ENCODE assay signal across 30 mouse cellular contexts in genomic region chr3:8746037-8746436, GRCm38 (mm10).
"Had no signal": no experiment of that assay in that cellular context is flagged by ENCODE, and none has a peak within 500 bp of the region (broad histone marks: within the 10 kb centered on the region; RNA-seq: fewer than 3 reads in every experiment).

No protein-coding gene starts in this region.

- H3K9me3 ChIP-seq: heart, embryonic 10.5 days; heart, embryonic 13.5 days; heart, embryonic 15.5 days; hindbrain, embryonic 10.5 days; hindbrain, embryonic 12.5 days; hindbrain, embryonic 13.5 days; hindbrain, embryonic 15.5 days; intestine, embryonic 15.5 days; kidney, embryonic 15.5 days had no signal

- DNase-seq: heart, postnatal 10 days; heart, postnatal 14 days; heart, postnatal 36 days; heart, postnatal 4 days; kidney, adult 11 months; kidney, adult 18-20 months; kidney, adult 2 months; kidney, adult 8-10 months; kidney, adult 9 months; kidney, postnatal 10 days; kidney, postnatal 14 days; kidney, postnatal 25 days; kidney, postnatal 36 days; kidney, postnatal 4 days; layer of hippocampus, adult 9-11 months; layer of hippocampus, postnatal 36 days had no signal

- H3K27ac ChIP-seq: heart, embryonic 10.5 days; heart, embryonic 13.5 days; heart, embryonic 15.5 days; hindbrain, embryonic 10.5 days; hindbrain, embryonic 12.5 days; hindbrain, embryonic 13.5 days; hindbrain, embryonic 14.5 days; hindbrain, embryonic 15.5 days; hindbrain, postnatal 0 days; intestine, embryonic 15.5 days; kidney, embryonic 15.5 days; kidney, postnatal 0 days; layer of hippocampus, adult 2 months had no signal

- H3K9ac ChIP-seq: heart, embryonic 12.5 days; heart, embryonic 13.5 days; heart, embryonic 15.5 days; hindbrain, embryonic 12.5 days; hindbrain, embryonic 13.5 days; hindbrain, embryonic 14.5 days; hindbrain, embryonic 15.5 days; intestine, embryonic 15.5 days; kidney, embryonic 15.5 days had no signal

- H3K27me3 ChIP-seq: heart, embryonic 12.5 days; heart, embryonic 13.5 days; heart, embryonic 15.5 days; hindbrain, embryonic 12.5 days; hindbrain, embryonic 15.5 days; intestine, embryonic 15.5 days; kidney, embryonic 15.5 days had no signal

- H3K4me3 ChIP-seq: heart, embryonic 10.5 days; heart, embryonic 12.5 days; heart, embryonic 13.5 days; heart, embryonic 15.5 days; hindbrain, embryonic 10.5 days; hindbrain, embryonic 12.5 days; hindbrain, embryonic 13.5 days; hindbrain, embryonic 15.5 days; intestine, embryonic 15.5 days; kidney, embryonic 15.5 days; layer of hippocampus, adult 2 months had no signal

- H3K36me3 ChIP-seq: heart, embryonic 10.5 days; heart, embryonic 12.5 days; heart, embryonic 13.5 days; heart, embryonic 15.5 days; hindbrain, embryonic 10.5 days; hindbrain, embryonic 12.5 days; hindbrain, embryonic 13.5 days; hindbrain, embryonic 15.5 days; intestine, embryonic 15.5 days; kidney, embryonic 15.5 days had no signal

- H3K4me1 ChIP-seq: hindbrain, embryonic 10.5 days; hindbrain, embryonic 12.5 days; hindbrain, embryonic 13.5 days; hindbrain, embryonic 15.5 days; intestine, embryonic 15.5 days; kidney, embryonic 15.5 days had no signal
